Mouse (Mus musculus) hindbrain, embryonic 10.5 days (tissue): Measurements from ENCODE around the gene Kirrel3. TPM values are rescaled to one million over a fixed set of nuclear protein-coding genes. Genes with fewer than 3 reads are reported as not detected.
A peak's percentile ranks its signal among the peaks of the same experiment; 100 is the strongest.

Source experiments
- DNase-seq: peaks from one replicate; pipeline ENCODE4 v3.0.0-alpha.2; 2017; ENCODE audit warnings: low spot score
- H3K27ac ChIP-seq: fragments of 300-500 bp; sonication (generic); 2 replicates; pipeline ENCODE4 v1.5.1; 2016; ENCODE audit warnings: mild to moderate bottlenecking, moderate library complexity
- H3K27me3 ChIP-seq: fragments of 300-500 bp; sonication (generic); 2 replicates; pipeline ENCODE4 v1.6.1; 2016; ENCODE audit warnings: mild to moderate bottlenecking; ENCODE audit not compliant: poor library complexity, insufficient read depth, severe bottlenecking
- H3K36me3 ChIP-seq: fragments of 300-500 bp; sonication (generic); 2 replicates; pipeline ENCODE4 v1.6.1; 2016; ENCODE audit warnings: mild to moderate bottlenecking, moderate library complexity
- H3K4me1 ChIP-seq: fragments of 300-500 bp; sonication (generic); replicated peaks from 2 replicates; pipeline ENCODE4 v1.6.1; 2016; ENCODE audit warnings: mild to moderate bottlenecking
- H3K4me3 ChIP-seq: fragments of 300-500 bp; sonication (generic); 2 replicates; pipeline ENCODE4 v1.5.1; 2016; ENCODE audit warnings: mild to moderate bottlenecking, moderate library complexity
- H3K9me3 ChIP-seq: fragments of 300-500 bp; sonication (generic); 2 replicates; pipeline ENCODE4 v1.6.1; 2016; ENCODE audit warnings: mild to moderate bottlenecking, moderate library complexity
- WGBS: fragments of 180-500 bp; shearing (Covaris S2); methylation state at CpG from one replicate; pipeline ENCODE4 v1.1.7; 2016; 5-methylcytosine and 5-hydroxymethylcytosine counted together
- polyA plus RNA-seq: library from polyadenylated mRNA; unstranded; fragments of >200 nt; fragmentation: Nextera tagmentation; extraction: Ambion mirVana; gene quantifications from 2 replicates; pipeline ENCODE4 v1.2.1, GENCODE M21; 2016

Gene Kirrel3
- polyA plus RNA-seq, 1 experiment from 2014 or later = 9.8 TPM

DNA sequence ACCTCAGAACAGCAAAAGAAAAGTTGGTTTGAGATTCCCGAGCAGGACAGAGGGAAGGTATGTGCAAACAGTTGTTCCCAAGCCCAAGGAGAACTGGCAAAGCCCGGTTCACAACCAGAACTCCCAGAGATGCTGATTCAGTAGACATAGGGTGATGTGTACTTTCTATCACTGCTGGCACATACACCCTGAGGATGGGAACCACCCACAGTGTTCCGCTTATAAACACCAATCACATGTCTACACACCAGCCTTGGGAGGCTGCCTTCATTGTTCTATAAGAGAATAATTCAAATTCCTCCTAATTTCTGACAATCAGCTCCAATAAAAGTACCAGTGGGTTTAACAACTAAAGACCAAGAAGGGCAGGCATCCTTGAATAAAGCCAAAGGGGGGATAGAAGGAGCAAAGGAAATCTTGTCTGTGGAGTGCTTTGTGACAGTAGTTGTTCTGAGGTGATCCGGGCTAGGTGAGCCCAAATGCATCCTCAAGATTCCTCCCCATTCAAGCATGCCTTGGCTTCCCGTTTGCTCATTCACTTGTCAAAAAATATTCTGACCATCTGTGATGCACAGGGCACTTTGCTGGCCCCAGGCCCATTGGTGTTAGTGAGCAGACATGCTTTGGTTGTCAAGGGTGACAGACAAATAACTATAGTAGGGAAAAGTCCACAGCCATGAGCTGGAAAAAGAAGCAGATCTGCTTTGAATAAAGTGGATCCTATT is 266.5 kb downstream of the Kirrel3 start:
- no peak overlapping the region for H3K27ac ChIP-seq
- no peaks in the 10 kb centered on the region for H3K36me3 ChIP-seq
- no peaks in the 10 kb centered on the region for H3K9me3 ChIP-seq
- H3K4me1 ChIP-seq = peaks cover 17% of the 10 kb centered on the region
- no peak for DNase-seq
- H3K27me3 ChIP-seq = no peaks in the 10 kb centered on the region
- WGBS = 85% methylated on average over 5 of the region's 5 CpGs
- no peak overlapping the region for H3K4me3 ChIP-seq

DNA sequence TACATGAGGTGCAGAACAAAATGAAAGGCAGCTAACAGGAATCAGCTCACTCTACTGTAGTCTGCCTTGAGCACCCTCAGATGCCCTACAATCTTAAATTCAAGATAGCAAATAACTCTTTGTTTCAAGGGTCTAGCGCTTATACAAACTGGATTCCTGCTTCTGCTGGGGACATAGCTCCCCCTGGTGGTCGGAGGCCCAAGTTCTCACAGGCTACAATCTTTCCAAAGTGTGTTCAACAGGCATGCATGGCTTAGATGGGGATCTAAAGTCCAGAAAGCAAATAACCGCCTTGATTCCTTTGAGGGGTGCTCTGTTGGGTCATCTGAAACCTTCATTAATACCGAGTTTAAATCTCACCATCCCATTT is 267.1 kb downstream of the Kirrel3 start:
- WGBS = 27% methylated on average over 4 of the region's 4 CpGs
- Histone ChIP-seq H3K4me1 (peaks cover 17% of the 10 kb centered on the region), H3K27ac (no peak overlapping the region), H3K4me3 (no peak overlapping the region), H3K9me3 (no peaks in the 10 kb centered on the region), H3K27me3 (no peaks in the 10 kb centered on the region), H3K36me3 (no peaks in the 10 kb centered on the region)
- DNase-seq = peak; percentile 72

DNA sequence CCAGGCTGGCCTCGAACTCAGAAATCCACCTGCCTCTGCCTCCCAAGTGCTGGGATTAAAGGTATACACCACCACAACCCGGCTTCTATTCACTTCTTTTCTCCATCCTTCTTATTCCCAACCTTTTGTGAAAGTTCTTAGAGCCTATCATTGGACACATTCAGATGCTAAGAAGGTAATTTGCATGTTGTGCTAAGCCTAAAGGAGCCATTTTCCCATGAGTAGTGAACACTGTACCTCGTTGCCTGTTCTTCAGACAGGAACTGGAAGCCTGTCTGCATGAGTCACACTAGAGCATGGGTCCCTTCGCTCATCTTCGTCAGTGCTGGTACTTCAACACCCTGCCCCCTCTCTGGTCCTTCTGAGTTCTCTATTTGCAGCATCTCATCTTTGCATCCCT is 268.2 kb downstream of the Kirrel3 start:
- WGBS = 83% methylated on average over 5 of the region's 5 CpGs
- Histone ChIP-seq H3K27ac (no peak overlapping the region), H3K36me3 (no peaks in the 10 kb centered on the region), H3K4me1 (peaks cover 19% of the 10 kb centered on the region), H3K4me3 (no peak overlapping the region), H3K27me3 (no peaks in the 10 kb centered on the region), H3K9me3 (no peaks in the 10 kb centered on the region)
- no peak for DNase-seq

DNA sequence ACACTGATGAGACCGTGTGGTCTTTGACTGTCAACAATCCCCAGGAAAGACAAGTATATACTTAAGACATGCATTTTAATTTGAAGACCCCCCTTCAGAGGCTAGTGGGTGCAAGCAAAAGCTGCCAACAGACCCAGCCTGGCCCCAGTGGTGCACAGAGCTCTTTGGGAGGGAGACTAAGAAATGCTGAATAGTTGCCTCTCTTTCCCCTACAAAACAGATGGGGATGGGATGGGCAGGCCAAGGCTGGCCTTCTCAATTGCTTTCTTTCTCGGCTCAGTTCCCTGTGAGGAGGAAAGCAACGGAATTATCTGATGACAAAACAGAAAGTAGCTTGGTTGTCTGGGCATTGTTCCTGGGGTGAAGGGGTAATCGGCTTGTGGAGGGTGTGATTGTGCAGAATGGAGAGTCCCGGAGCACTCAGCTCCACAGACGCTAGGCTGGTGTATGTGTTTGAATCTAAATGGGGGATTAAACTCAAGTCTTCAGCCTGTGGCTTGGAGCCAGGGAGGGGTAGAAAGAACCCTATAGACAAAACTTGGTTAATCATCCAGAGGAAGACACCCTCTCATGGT is 268.9 kb downstream of the Kirrel3 start:
- H3K4me1 ChIP-seq = peaks cover 26% of the 10 kb centered on the region
- WGBS = 47% methylated on average over 6 of the region's 6 CpGs
- no peaks in the 10 kb centered on the region for H3K27me3 ChIP-seq
- DNase-seq = no peak
- no peak overlapping the region for H3K4me3 ChIP-seq
- H3K27ac ChIP-seq = 0 out of 2 replicates have a peak overlapping the region, but pooled peaks have one; percentile 40
- no peaks in the 10 kb centered on the region for H3K36me3 ChIP-seq
- H3K9me3 ChIP-seq = no peaks in the 10 kb centered on the region

DNA sequence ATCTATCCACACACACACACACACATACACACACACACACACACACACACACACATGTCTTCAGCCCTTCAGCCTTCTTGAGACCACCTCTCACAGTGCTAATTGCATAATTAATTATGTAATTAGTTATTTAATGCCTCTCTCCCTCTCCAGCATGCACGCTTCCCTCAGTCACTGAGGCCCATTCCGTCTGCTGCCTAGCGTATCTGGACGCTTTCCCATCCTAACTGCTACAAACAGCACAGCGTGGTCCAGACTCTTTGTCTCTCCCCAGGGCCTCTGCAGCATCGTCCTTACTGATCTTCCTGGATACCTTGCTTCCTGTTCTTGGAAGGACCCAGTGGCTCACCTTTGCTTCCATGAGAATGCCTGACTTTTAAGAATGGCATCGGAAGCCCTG is 270.4 kb downstream of the Kirrel3 start:
- Histone ChIP-seq H3K27ac (no peak overlapping the region), H3K4me1 (peaks cover 33% of the 10 kb centered on the region), H3K9me3 (no peaks in the 10 kb centered on the region), H3K4me3 (no peak overlapping the region), H3K36me3 (no peaks in the 10 kb centered on the region), H3K27me3 (no peaks in the 10 kb centered on the region)
- 90% methylated on average over 7 of the region's 7 CpGs for WGBS
- DNase-seq = no peak

DNA sequence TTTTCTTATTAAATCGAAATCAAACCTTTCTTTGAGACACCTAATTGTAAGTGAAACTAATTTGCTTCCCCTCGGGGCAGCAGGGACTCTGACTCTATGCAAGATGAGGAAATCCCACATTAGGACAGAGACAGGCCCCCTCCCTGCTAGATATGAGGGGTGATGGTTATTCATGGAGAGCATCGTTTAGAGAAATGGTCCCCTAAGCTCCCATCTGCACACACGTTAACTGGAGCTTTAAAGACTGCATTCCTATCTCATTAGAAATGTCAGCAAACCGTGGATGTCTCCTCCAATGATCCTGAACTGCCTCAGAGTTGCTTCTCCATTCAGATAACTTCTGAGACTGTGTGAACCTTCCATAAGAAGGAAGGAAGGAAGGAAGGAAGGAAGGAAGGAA is 273.2 kb downstream of the Kirrel3 start:
- Histone ChIP-seq H3K27me3 (no peaks in the 10 kb centered on the region), H3K36me3 (no peaks in the 10 kb centered on the region), H3K27ac (no peak overlapping the region), H3K4me3 (no peak overlapping the region), H3K9me3 (no peaks in the 10 kb centered on the region), H3K4me1 (peaks cover 32% of the 10 kb centered on the region)
- WGBS = 76% methylated on average over 5 of the region's 5 CpGs
- DNase-seq = no peak

DNA sequence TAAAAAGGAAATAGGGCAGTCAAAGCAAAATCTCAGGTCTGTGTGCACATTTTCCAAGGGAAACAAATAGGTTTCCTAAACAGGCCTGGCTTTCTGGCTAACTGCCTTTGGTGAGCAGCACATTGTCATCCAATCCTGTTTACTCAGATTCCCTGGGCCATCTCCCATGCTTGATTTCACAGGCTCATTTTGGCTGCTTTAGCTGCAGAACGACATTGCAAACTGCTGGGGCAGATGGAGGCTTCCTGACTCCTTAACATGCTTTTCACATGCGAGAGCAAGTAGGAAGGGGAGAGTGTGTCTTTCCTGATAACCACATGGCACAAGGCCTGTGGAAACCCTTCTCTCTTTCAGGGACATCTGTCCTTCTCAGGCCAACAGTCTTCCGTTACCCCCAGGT is 274.8 kb downstream of the Kirrel3 start:
- no peaks in the 10 kb centered on the region for H3K27me3 ChIP-seq
- peak overlapping the region; percentile 75 for H3K27ac ChIP-seq
- no peak overlapping the region for H3K4me3 ChIP-seq
- WGBS = 37% methylated on average over 3 of the region's 3 CpGs
- H3K36me3 ChIP-seq = no peaks in the 10 kb centered on the region
- peaks cover 21% of the 10 kb centered on the region for H3K4me1 ChIP-seq
- H3K9me3 ChIP-seq = no peaks in the 10 kb centered on the region
- peak; percentile 24 for DNase-seq

DNA sequence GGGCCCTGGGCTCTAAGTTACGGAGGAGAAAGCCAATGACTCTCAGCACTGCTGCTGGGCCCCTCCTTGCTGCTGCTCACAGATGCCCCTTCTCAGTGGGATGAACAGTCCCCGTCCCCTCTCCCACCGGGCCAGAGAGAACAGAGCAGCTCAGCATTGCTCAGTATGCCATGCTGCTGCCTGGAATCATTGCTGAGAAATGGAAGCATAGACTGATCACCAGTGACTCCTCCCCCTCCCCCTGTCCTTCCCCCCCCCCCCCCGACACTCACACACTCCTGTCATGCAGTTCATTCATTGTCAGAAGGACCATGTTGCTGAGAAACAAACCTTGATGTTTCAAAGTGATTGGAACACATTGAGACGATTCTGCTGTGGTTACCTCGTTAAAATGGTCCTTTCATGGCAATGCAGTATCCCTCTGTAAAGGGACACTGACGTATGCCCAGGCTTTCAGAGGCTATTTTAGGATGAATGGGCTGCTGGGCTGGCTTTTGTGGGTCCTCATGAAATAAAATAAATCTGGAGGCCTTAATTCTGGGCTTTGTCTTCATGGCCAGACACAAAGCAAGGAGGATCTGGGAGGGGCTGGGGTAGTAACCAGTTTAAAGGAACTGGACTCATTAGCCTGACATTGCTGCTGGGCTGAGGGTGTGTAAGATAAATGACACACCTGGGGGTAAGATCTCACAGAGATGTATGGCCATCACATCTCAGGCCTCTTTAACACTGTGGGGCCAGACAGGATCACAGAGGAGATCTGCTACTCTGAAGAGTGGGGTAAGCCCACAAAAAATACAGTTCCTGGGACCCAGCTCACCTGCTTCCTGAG is 281.3 kb downstream of the Kirrel3 start:
- WGBS = 36% methylated on average over 7 of the region's 7 CpGs
- no peaks in the 10 kb centered on the region for H3K36me3 ChIP-seq
- H3K4me1 ChIP-seq = peaks cover 9% of the 10 kb centered on the region
- no peak for DNase-seq
- H3K4me3 ChIP-seq = no peak overlapping the region
- peaks cover 17% of the 10 kb centered on the region for H3K9me3 ChIP-seq
- peak overlapping the region; percentile 16; the same call in 1 of the 2 replicates for H3K27ac ChIP-seq
- H3K27me3 ChIP-seq = no peaks in the 10 kb centered on the region

DNA sequence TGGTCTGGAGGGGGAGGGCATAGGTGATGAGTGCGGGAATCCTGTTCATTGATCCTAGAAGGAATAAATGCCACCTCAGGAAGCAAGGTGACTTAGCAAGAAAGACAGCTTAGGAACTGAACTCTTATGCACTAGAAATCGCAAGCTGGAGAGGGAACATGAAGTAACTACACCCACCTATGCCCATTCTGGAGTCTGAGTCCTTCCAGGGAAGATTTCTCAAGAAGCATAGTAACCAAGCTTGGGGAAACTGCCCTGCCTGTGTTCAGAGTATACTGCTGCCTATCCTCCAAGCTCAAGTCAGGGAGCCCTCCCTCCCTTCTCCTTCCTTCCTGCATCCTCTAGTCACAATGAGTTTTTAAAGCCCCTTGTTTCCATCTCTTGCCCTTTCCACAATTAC is 283.3 kb downstream of the Kirrel3 start:
- no peak for DNase-seq
- Histone ChIP-seq H3K36me3 (no peaks in the 10 kb centered on the region), H3K9me3 (peaks cover 17% of the 10 kb centered on the region), H3K27me3 (no peaks in the 10 kb centered on the region), H3K27ac (no peak overlapping the region), H3K4me3 (no peak overlapping the region), H3K4me1 (peaks cover 9% of the 10 kb centered on the region)
- 91% methylated on average over 2 of the region's 2 CpGs for WGBS

DNA sequence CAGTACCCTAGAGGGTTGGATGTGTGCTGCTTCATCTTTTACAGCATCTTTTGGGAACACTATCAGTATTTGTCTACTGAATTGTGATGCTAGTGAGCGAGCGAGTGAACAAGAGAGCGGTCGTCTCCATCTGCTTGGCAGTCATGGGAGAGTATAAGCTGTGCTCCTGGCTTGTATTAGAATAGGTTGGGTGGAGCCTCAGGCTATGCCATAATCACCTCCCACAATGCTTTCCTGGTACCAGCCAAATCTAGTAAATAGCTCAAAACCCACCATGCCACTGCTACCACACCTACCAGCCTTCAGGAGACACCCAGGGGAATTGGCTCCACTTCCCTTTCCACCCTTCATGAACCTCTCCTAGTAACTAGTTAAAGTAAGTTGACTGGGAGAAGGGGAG is 285.3 kb downstream of the Kirrel3 start:
- H3K4me1 ChIP-seq = peaks cover 9% of the 10 kb centered on the region
- H3K4me3 ChIP-seq = no peak overlapping the region
- H3K36me3 ChIP-seq = no peaks in the 10 kb centered on the region
- no peak overlapping the region for H3K27ac ChIP-seq
- DNase-seq = no peak
- peaks cover 17% of the 10 kb centered on the region for H3K9me3 ChIP-seq
- WGBS = 92% methylated on average over 4 of the region's 4 CpGs
- no peaks in the 10 kb centered on the region for H3K27me3 ChIP-seq

DNA sequence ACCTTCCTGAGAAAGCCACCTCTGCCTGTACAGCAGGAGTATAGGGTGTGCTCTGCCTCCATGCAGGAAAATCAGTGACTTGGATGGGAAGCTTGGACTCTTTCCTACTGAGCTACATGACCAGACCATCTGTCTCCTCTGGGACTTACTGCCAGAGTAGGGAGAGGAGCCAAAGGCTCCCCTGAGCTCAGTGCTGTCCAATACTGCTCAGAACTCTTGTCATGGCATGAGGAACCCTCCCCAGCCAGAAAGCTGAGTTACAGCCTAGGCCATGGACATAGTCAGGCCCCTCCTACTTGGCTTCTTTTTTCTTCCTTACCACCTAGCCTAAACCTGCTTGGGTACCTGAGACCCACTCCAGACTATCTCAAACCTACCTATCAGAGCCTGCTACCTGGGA is 285.7 kb downstream of the Kirrel3 start:
- no peaks in the 10 kb centered on the region for H3K36me3 ChIP-seq
- no peaks in the 10 kb centered on the region for H3K27me3 ChIP-seq
- peaks cover 17% of the 10 kb centered on the region for H3K9me3 ChIP-seq
- no peak overlapping the region for H3K4me3 ChIP-seq
- no peak overlapping the region for H3K27ac ChIP-seq
- DNase-seq = no peak
- peaks cover 9% of the 10 kb centered on the region for H3K4me1 ChIP-seq

DNA sequence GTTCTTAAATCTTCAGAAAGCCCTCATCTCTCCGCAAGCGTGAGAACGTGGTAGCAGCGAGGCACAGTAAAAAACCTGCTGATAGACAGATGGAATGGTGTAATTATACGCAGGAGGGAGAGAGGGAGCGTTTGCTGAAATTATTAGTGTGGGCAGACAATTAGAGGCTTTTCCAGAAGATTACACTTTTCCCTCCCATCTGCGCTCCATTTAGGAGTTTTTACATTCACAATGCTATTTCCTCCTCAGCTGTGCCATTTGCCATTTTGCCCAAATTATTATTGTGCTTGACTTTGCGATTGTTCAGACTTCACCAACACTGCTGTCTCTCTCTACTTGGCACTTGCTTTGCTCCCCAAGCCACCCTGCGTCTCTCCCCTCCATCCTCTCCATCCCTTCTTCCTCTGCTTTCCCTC is 286.3 kb downstream of the Kirrel3 start:
- no peak for DNase-seq
- Histone ChIP-seq H3K27ac (no peak overlapping the region), H3K36me3 (no peaks in the 10 kb centered on the region), H3K27me3 (no peaks in the 10 kb centered on the region), H3K4me1 (peaks cover 3% of the 10 kb centered on the region; the same call in 1 of the 2 replicates), H3K4me3 (no peak overlapping the region), H3K9me3 (peaks cover 17% of the 10 kb centered on the region)
- 92% methylated on average over 9 of the region's 9 CpGs for WGBS

DNA sequence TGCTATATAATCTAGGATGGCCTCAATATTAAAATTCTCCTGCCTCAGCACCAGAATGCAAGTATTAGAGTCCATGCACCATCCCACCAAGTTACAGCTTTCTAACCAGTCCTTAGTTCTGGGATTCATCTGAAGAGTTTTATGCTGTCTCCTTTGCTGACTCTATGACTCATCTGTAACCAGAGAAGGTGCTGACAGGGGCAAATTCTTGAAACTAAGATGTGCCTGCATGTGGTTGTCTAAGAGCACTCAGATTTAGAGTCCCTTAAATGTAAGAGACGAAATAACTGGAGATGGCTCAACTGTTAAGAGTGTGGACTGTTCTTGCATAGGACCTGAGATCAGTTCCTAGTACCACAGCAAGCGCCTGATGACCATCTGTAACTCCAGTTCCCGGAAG is 295.7 kb downstream of the Kirrel3 start:
- no peak for DNase-seq
- Histone ChIP-seq H3K27ac (no peak overlapping the region), H3K27me3 (no peaks in the 10 kb centered on the region), H3K4me1 (no peaks in the 10 kb centered on the region), H3K36me3 (no peaks in the 10 kb centered on the region), H3K9me3 (no peaks in the 10 kb centered on the region), H3K4me3 (no peak overlapping the region)
- 82% methylated on average over 3 of the region's 3 CpGs for WGBS
